Mouse (Mus musculus): ENCODE data around the gene Ints5.
"Not testable (repeated sequence)": the region's sequence is repeated elsewhere in the genome, so short reads cannot be mapped to it uniquely, and the experiment has no call there.

The Ints5 gene

DNA sequence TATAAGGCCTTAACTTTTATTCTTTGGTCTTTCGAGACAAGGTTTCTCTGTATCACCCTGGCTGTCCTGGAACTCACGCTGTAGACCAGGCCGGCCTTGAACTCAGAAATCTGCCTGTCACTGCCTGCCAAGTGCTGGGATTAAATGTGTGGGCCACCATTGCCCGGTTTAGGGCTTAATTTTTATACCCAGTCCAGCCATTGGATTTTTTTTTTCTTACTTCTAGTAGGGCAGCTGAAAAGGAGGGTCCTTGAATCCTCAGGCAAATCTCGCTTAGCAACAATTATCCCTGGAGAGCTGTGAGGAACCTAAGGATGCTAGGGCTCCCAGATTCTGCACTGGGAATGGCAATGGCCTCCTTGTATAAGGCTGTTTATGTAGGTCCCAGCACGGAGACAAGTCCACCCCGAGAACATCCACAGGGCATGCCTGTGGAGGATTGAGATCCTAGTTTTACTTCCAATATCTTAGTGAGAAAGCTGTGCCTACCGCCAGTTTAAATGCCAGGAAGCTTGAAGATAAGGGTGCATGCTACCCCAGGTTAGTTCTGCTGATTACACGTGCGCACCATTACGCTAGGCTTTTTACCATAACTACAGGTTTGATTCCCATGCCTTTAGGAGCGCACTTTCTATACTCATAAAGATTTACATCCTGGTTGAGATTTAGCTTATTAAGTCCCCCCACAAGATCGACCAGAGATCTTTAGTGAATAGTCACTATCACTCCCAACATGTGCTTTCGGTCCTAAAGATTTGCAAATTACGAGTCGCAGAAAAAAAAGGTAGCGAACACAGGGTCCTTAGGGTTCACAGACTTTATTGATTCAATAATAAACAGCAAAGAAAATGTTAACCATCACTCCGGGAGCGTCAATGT lies 5.0 kb upstream of the Ints5 start:
- DNase-seq = no peak

DNA sequence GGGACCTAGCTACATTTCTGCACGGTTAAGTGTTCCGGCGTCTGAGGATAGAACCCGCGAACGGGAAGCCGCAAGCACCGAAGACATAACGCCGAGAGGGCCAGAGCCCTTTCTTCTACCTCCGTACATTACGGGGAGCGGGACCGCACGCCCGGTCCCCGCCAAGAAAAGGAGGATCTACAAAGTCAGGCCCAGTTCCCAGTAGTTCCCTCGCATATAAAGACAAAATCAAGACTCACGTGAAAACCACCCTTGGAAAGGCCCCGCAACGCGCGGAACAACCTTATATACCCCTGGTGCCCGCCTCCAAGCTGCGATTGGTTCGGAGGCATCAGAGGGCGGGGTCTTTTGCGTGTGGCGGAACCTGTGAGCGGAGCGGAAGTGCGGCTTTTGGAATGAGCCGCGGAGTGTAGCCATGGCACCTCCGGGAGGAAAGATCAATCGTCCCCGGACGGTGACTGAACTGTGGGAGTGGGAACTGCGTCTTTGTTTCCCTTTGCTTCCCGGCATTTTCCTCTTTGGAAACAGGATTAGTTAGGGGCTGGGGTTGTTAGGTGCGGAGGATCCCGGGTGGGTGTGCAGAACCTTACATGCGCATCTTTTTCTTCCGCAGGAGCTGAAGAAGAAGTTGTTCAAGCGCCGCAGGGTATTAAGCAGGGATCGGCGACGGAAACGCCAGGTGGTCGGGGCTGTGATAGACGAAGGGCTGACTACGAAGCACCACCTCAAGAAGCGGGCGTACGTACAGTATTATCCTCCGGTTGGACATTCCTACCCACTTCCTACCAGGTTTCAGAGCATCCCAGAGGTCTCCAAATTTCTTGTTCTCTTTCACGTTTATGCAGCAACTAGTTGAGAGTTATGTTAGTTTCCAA lies 4.1 kb upstream of the Ints5 start, which contains the start of the genes 1810009A15Rik and Gm49416:
1810009A15Rik (plus strand) TSS at position 343 of the 875 bp plus-strand sequence.
Gm49416 (plus strand) TSS at position 416 of the 875 bp plus-strand sequence.
- peak; percentile 95 to 98 for DNase-seq

DNA sequence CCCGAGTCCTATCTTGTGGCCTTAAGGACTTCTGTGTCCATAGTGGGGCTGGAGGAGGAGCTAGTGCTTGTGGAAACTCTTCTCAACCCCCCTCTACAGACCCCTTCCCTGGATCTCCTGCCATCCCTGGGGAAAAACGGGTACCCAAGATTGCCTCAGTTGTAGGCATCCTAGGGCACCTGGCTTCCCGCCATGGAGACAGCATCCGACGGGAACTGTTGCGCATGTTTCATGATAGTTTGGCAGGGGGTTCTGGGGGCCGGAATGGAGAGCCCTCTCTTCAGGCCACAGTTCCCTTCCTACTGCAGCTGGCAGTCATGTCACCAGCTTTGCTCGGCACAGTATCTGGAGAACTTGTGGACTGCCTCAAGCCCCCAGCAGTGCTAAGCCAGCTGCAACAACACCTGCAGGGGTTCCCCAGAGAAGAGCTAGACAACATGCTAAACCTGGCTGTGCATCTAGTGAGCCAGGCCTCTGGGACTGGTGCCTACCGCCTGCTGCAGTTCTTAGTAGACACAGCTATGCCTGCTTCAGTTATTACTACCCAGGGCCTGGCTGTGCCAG lies 2.7 kb downstream of the Ints5 start:
- DNase-seq = no peak

DNA sequence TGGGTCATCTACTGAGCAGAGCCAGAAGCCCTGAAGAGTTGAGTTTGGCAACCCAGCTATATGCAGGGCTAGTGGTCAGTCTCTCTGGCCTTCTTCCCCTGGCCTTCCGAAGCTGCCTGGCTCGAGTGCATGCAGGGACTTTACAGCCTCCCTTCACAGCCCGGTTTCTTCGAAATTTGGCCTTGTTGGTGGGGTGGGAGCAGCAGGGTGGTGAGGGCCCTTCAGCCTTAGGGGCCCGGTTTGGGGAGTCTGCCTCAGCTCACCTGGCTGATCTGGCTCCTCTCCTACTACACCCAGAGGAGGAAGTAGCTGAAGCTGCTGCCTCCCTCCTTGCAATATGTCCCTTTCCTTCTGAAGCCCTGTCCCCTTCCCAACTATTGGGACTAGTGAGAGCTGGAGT lies 3.4 kb downstream of the Ints5 start:
- DNase-seq = not testable (repeated sequence)

DNA sequence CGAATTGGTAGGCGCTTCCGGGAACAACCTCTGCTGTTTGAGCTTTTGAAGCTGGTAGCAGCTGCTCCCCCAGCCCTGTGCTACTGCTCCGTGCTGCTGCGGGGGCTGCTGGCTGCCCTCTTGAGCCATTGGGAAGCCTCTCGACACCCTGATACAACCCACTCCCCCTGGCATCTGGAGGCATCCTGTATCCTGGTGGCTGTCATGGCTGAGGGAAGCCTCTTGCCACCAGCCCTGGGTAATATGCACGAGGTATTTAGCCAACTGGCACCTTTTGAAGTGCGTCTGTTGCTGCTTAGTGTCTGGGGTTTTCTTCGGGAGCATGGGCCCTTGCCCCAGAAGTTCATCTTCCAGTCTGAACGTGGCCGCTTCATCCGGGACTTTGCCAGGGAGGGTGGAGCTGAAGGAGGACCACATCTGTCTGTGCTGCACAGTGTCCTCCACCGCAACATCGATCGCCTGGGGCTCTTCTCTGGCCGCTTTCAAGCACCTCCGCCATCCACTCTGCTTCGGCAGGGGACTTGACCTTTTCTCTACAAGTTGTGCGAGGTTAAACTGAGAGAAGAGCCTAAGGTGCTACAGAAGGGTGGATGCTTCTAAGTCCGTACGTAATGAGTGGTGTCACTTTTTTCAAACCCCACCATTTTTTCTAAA lies 4.5 kb downstream of the Ints5 start:
- peak; percentile 70 to 77 for DNase-seq

DNA sequence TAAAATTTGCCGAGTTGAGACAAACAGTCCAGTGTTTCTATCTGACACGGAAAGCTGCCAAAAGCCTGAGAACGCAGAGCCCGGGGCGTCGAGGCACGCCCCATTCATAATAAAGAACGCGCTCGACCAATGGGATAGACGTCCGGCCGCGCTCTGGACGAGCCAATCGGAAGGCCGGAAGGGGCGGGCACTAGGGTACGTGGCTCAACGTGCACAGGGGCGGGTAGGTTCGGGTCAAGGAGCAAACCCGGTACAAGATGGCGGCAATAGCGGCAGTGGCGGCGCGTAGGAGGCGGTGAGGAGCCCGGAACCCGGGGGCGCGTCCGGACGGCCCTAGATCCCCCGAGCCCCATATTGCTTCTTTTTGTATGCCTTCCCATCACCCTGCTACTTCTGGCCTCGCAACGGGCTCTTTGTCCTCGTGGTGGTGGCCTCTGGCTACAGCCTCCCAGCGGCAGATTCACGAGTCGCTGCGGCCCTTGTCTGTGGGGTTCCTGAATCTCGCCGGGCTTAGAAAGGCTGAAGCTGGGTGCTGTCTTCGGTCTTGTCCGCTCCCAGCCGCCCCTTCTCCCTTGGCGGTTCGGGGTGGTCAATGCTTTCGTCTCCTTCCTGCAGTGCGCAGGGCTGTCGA lies 5.2 kb downstream of the Ints5 start, which contains the start of gene Ganab:
Ganab (plus strand) TSS at position 207 of the 631 bp plus-strand sequence.
- DNase-seq = peak; percentile 95 to 98

DNA sequence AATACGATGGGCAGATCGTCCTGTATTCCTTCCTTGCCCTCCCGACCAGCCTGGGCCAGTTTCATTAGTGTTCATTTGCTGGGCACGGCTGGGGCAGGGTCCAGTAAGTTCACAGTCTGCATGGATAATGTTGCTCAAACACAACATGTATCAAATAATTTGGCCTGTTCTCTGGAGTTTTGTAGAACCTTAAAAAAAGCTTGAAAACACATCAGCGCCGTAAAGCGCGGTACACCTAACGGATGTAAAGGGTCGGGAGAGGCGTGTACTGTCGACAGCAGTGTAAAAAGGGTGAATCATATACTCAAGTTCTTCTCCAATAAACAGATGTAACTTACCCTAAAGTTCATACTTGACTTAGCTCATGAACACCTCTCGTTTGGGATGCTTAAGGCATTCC lies 5.8 kb downstream of the Ints5 start:
- DNase-seq = no peak

DNA sequence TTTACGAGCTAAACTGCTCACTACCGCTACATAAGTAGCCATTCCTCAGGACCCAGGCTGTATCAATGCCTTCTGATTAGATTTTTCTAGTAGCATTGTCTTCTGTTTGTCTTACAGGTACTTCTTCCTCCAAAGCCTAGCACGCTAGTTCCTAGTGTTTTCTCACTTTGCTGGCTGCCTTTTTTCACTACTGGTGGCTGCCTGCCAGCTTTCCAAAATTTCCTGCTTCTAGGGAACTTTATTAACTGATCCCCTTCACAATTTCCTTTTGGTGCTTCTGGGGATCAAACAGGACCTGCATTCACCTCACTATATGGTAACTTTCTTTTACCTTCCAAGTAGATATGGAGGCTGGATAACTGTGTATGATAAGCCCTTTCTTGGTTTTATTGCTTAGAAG lies 6.3 kb downstream of the Ints5 start:
- peak; percentile 36 to 45 for DNase-seq

DNA sequence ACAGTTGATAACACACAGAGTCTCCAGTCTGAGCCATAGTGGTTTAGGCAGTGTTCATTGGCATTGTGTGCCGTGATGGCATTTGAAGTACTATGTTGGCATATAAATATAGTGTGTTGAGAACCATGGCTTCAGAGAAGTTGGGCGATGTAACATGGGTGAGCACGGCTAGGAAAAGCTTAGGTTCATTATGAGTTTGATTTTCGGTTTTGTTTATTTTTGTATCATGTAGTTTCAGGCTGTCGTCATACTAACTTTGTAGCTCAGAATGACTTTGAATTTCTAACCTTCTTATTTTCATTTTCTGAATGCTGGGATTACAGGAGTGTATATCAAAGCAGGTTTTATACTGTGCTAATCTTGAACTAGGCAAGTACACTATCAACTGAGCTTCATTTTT lies 10.6 kb downstream of the Ints5 start:
- DNase-seq = no peak

DNA sequence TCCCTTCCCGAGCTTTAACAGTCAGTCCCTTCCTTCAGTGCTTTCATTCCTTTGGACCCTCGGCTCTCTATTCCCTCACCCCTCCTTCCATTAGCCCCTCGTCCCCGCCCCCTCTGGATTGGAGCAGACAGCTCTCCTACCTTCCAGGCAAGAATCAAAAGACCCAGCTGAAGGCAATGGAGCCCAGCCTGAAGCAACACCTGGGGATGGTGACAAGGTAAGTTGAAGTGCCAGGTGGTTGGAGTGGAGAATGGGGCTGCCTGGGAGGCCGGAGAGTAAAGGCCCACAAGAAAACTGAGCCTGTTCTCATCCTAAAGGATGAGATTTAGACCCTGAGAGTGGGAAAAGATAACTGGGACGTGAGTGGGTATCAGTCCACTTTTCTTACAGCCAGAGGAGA lies 15.7 kb downstream of the Ints5 start:
- no peak for DNase-seq

DNA sequence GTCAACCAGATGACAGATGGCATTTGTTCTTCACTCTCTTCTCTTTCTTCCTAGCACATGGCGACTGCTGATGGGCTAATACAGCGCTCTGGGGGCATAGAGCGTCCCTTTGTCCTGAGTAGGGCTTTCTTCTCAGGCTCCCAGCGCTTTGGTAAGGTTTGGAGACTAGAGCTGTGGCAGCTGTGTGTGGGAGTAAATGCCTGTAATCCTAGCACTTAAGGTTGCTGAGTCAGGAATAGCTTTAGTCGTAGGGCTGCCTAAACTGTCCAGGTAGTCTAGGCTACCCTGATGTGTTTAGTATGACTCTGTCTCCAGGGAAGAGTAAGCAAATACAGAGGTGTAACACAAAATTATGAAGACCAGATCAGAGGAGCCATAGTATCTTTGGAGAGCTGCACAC lies 19.0 kb downstream of the Ints5 start:
- DNase-seq = no peak

DNA sequence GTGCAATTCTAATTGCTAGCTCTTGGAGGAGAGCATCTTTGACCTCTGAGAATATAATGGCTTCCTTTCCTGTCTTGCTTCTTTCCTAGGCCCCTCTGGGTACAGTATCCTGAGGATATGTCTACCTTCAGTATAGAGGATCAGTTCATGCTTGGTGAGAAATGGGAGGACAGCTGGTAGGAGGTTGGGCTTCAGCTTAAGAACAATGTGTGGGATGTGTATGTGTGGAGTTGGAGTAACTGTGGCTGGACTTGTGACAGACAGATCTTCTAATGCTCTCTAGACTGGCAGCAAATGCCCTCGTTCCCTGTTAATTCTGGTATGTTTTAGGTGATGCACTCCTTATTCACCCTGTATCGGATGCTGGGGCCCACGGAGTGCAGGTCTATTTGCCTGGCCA lies 21.4 kb downstream of the Ints5 start:
- DNase-seq = no peak

DNA sequence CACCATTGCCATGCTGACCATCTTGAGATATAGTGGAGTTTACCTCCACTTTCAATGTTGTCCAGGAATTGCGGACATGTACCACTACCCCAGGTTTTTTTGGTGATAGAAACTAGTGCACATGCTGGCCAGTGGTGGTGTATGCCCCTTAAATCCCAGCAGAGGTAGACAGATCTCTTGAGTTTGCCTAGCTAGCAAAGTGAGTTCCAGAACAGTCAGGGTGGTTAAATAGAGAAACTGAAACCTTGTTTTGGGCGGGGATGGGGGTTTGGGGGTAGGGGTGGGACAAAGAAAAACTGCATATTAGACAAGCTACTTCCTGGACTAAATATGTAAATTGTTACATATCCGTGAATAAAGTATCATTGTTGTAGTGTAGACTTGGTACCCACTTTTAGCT lies 26.2 kb downstream of the Ints5 start:
- DNase-seq = no peak

DNA sequence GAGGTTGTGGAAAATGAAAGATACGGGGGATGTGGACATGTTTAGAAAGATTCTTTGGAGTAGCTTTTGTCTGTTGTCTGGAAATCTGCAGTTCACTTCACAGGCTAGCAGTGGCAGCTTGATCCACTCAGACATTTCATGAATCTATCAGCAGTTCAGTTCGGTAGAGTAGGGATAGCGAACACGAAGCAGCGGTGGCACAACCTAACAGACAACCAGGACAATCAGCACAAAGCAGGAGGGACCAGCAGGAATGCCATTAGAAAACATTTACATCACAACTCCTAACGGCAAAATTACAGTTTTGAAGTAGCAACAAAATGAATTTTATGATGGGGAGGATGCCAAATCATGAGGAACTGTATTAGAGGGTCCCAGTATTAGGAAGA lies 26.9 kb downstream of the Ints5 start:
- peak in 1 of 2 experiments; percentile 25 for DNase-seq

DNA sequence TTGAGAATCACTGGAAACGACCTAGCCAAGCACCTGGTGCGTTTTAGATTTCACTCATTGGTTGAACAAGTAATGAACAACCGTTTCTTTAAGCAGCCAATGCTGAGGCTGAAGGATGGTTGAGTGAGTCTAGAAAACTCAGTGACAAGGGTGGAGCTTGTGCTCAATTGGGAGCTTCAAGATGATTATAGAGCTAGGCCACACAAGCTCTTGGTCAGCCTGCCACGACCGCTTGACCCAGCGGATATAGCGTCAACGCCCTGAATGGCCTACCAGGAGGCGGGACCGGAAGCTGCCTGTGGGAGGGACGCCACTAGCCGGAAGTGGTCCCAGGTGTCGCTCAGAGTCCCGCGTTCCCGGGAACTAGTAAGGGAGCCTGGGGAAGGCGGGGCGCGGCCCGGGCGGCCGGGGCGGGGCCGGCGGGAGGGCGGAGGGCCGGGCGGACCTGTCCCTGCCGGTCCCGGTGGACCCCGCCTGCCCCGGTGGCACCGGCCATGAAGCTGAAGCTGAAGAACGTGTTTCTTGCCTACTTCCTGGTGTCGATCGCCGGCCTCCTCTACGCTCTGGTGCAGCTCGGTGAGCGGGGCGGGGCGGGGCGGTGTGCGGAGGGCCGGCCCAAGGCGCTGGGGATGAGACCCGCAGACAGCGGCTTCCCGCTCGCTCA lies 27.4 kb downstream of the Ints5 start, which contains the start of gene B3gat3:
B3gat3 (plus strand) TSS at position 302 of the 664 bp plus-strand sequence.
- DNase-seq = peak; percentile 97 to 98

DNA sequence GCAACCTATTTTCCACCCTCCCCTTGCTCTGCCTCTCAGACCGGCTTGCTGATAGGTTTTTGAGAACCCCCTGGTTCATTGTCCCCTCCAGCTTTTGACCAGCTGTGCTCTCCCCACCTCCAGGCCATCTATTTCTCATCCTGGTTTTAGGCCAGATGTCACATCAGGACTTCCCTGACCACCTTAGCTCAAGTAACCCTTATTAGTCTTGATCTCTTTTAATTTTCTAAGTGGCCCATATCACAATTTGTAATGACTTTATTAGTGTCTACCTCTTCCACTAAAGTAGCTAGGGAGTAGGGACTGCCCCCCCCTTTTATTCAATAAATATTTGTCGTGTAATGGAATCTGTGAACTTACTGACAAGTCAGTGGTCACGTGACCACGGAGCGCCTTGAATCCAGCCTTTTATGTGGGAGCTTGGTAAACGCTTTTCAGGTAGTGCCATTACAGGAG lies 28.1 kb downstream of the Ints5 start:
- DNase-seq = peak; percentile 41 to 66

DNA sequence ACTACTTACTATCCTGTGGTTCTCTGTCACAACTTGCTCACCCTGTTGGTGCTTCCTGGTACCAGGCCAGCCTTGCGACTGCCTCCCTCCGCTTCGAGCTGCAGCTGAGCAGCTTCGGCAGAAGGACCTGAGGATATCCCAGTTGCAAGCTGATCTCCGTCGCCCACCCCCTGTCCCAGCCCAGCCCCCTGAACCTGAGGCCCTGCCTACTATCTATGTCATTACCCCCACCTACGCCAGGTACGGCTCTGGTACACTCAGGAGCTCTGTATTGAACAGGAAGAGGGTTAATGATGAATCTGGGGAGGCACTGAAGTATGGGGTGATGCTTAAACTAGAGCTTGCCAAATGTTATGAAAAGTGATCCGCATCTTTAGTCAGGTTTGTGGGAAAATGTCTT lies 28.9 kb downstream of the Ints5 start:
- DNase-seq = no peak

DNA sequence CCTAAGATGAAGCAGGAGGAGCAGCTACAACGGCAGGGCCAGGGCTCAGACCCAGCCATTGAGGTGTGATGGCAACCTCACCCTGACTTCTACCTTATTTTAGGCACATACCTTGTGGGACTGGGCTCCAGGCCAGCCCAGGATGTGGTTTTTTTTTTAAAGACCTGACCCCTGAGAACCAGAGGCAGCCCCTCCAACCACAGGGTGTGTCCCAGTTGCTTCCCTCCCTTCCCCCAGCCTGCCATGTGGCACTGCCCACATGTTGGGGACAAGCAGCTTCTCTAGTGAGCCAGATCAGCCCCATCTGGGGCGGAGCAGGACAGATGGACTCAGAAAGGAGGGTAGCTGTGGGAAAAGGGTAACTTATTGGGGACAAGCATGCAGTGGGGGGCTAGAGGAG lies 34.0 kb downstream of the Ints5 start:
- no peak for DNase-seq

DNA sequence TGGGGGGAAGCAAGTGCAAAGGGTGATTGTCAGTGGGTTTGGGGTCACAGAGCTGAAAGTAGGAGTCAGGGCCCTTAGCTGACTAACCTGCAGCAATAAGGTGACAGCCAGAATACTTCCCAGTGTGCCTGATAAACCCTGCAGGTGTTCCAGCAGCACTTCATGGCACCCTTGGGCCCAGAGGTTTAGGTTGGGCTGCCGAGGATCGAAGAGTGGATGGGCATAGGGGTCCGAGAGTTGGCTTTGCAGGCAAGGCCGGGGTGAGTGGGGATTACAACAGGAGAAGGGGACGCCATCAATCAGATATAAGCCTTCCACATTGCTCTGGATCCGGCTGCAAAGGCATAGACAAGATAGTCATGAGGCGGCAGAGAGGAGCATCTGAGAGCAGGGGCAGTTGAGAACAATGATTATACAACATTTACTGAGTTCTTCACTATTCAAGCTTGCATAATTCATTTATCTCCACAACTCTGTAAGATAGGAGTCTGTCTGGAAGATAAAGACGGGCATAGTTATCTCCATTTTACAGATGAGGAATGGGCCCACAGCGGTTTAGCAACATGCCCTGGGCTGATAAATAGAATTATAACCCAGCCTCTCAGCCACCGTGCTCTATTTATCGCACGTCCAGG lies 35.2 kb downstream of the Ints5 start:
- no peak for DNase-seq

DNA sequence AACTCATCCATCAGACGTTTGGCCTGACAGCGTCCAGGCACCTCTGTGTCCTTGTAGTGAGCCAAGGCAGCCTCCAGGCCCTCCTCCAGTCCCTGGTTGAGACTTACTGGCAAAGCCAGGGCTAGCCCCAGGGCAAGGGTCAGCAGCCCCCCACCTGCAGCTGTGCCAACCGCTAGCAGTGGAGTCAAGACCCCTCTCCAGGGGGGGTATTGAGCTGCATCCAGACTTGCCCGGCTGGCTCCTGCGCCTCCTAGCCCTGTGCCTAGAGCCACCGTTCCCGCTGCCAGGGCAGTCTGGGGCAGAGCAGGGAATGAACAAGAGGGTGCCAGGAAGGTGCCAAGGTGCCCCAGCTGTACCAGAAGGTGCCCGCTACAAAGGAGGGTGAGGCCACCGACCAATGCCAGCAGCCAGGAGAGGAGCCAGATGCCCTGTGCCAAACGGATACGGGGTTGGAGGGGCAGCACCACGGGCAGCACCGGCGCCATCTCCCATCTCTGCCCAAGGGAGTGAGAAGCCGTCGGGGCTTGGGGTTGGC lies 36.0 kb downstream of the Ints5 start:
- peak in 1 of 2 experiments; percentile 19 for DNase-seq

Data from kidney, postnatal 4 days (tissue).